Mouse (Mus musculus) embryonic facial prominence, embryonic 10.5 days (tissue): ENCODE results near the gene P4ha2. TPM values are rescaled to one million over a fixed set of nuclear protein-coding genes. Genes with fewer than 3 reads are reported as not detected.

Experiments used
- DNase-seq: peaks from one replicate; pipeline ENCODE4 v3.0.0-alpha.2; 2017; ENCODE audit warnings: low spot score
- H3K27ac ChIP-seq: fragments of 300-500 bp; sonication (generic); replicated peaks from 2 replicates; pipeline ENCODE4 v1.5.1; 2016; ENCODE audit warnings: mild to moderate bottlenecking
- H3K27me3 ChIP-seq: fragments of 300-500 bp; sonication (generic); replicated peaks from 2 replicates; pipeline ENCODE4 v1.6.1; 2016; ENCODE audit warnings: low read depth, mild to moderate bottlenecking; ENCODE audit not compliant: poor library complexity, severe bottlenecking
- H3K36me3 ChIP-seq: fragments of 300-500 bp; sonication (generic); replicated peaks from 2 replicates; pipeline ENCODE4 v1.6.1; 2016; ENCODE audit warnings: mild to moderate bottlenecking, moderate library complexity
- H3K4me1 ChIP-seq: fragments of 300-500 bp; sonication (generic); 2 replicates; pipeline ENCODE4 v1.6.1; 2016
- H3K4me3 ChIP-seq: fragments of 300-500 bp; sonication (generic); 2 replicates; pipeline ENCODE4 v1.5.1; 2016; ENCODE audit warnings: mild to moderate bottlenecking, moderate library complexity
- H3K9me3 ChIP-seq: fragments of 300-500 bp; sonication (generic); 2 replicates; pipeline ENCODE4 v1.6.1; 2016; ENCODE audit warnings: mild to moderate bottlenecking
- WGBS: fragments of 180-500 bp; shearing (Covaris S2); methylation state at CpG from one replicate; pipeline ENCODE4 v1.1.7; 2016; 5-methylcytosine and 5-hydroxymethylcytosine counted together
- polyA plus RNA-seq: library from polyadenylated mRNA; unstranded; fragments of >200 nt; fragmentation: Nextera tagmentation; extraction: Ambion mirVana; gene quantifications from 2 replicates; pipeline ENCODE4 v1.2.1, GENCODE M21; 2016

The P4ha2 gene
- polyA plus RNA-seq, 1 experiment from 2014 or later: 36.8 TPM

DNA sequence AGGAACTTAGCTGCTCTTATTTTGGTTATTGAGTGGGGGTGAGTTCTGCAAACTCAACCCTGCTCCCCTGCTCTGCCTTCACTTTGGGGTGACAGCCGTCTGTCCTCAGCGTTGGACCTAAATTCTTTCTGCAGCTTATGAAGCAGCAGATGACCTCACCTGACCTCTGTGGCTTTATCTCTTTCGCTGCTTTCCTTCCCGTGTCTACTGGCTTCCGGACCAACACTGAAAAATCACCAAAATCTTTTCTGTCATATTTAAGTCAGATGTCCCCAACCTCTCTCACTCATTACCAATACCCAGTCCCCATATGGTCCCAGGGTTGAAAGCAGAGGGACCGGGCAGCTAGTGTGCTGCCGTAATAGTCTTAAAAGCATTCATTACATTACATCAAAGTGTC is 7.7 kb upstream of the P4ha2 start:
- Histone ChIP-seq H3K27ac (no peak overlapping the region), H3K27me3 (no peaks in the 10 kb centered on the region), H3K4me3 (no peak overlapping the region), H3K36me3 (no peaks in the 10 kb centered on the region), H3K9me3 (no peaks in the 10 kb centered on the region), H3K4me1 (peaks cover 15% of the 10 kb centered on the region)
- 64% methylated on average over 7 of the region's 7 CpGs for WGBS
- DNase-seq: no peak

GRCm38 (mm10) chr11:54093000-54093399 is 6.9 kb upstream of the P4ha2 start:
- H3K27ac ChIP-seq: no peak overlapping the region
- no peaks in the 10 kb centered on the region for H3K27me3 ChIP-seq
- peaks cover 15% of the 10 kb centered on the region for H3K4me1 ChIP-seq
- H3K4me3 ChIP-seq: no peak overlapping the region
- DNase-seq: peak; percentile 57
- 6% methylated on average over 3 of the region's 3 CpGs for WGBS
- no peaks in the 10 kb centered on the region for H3K36me3 ChIP-seq
- no peaks in the 10 kb centered on the region for H3K9me3 ChIP-seq

DNA sequence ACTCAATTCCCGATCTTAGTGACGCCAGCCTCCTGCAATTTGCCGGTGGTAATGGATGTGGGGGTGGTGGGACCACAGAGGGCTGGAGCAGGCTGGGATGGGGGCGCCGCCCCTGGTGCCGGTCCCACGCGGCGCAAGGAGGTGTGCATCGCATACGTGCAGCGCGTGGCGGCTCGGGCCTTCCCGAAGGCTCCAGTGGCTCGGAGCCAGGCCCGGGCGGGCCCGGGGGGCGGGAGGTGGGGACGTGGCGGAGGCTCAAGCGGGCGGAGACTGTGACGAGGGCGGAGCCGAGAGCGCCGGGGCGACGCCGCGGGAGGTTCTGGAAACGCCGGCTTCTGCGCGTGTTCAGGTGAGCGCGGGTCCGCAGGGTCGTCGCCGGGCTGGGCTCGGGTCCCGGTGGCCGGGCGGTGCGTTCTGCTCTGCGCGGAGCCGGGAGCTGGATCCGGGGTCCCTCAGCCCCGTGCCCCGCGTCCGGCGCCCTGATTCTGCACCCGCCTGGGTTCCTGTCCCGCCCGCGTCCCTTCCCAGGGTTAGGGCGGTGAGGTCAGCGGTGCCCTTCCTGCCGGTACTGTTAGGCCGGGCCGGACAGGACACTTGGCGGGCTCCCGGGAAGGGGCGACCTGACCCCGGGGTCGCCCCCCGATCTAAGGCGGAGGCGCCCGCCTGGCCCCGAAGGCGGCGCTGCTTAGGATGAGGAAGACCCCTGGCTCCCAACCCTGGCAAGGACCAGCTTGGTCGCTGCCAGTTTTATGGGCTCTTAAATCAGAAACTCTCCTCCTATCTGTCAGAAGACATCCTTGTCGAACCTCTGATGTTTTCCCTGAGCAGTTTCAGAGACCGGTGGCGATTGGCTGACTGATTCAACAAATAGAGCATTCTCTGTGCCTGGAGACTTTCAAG is 1.0 kb downstream of the P4ha2 start:
- H3K27me3 ChIP-seq: peaks cover 34% of the 10 kb centered on the region
- H3K4me3 ChIP-seq: peak overlapping the region; percentile 66
- no peaks in the 10 kb centered on the region for H3K36me3 ChIP-seq
- peaks cover 36% of the 10 kb centered on the region for H3K4me1 ChIP-seq
- no peaks in the 10 kb centered on the region for H3K9me3 ChIP-seq
- DNase-seq: peak; percentile 87
- WGBS: under 1% methylated on average over 83 of the region's 83 CpGs
- H3K27ac ChIP-seq: peak overlapping the region; percentile 83

- Histone ChIP-seq H3K9me3 (no peaks in the 10 kb centered on the region), H3K27ac (no peak overlapping the region), H3K36me3 (no peaks in the 10 kb centered on the region), H3K27me3 (peaks cover 34% of the 10 kb centered on the region), H3K4me1 (peaks cover 36% of the 10 kb centered on the region), H3K4me3 (peak overlapping the region; percentile 66)
- 74% methylated on average over 9 of the region's 9 CpGs for WGBS
- no peak for DNase-seq
These were observed 1.8 kb downstream of the P4ha2 start for GRCm38 (mm10) chr11:54101701-54102100.

DNA sequence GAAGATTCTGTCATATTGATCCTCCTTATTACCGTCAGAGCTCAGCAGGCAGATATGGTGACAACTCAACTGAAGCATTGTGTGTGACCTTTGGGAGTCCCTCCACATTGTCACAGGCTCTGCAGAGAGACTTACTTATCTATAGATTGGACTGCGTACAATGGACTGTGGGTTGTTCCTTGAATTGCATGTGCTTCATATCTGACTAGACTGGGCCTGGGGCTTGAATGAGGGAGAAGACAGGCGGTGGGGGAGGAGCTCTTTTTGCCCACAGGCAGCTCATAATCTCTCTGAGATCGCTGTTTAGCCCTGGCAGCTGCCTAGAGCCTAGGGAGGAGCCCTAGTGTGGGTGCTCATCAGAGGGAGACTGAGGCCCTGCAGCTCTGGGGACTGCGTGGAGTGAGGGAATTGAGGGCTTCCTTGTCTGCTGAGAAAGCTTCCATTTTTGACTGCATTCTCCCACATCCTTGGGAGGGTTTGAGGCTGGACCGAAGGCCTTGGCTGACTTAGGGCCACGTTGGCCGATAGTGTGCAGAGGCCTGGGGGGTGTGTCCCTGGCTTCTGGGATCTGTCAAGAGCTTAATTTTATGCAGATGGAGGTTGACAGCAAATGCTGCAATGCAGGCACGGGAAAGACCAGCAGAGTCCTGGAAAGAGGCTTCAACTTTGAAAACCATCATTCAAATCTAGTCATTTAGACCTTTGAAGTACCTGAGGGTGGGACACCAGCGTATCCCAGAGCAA is 3.0 kb downstream of the P4ha2 start:
- Histone ChIP-seq H3K36me3 (no peaks in the 10 kb centered on the region), H3K9me3 (no peaks in the 10 kb centered on the region), H3K27me3 (peaks cover 34% of the 10 kb centered on the region), H3K4me3 (no peak overlapping the region), H3K27ac (no peak overlapping the region), H3K4me1 (peaks cover 36% of the 10 kb centered on the region)
- DNase-seq: peak; percentile 38
- WGBS: 72% methylated on average over 10 of the region's 10 CpGs

DNA sequence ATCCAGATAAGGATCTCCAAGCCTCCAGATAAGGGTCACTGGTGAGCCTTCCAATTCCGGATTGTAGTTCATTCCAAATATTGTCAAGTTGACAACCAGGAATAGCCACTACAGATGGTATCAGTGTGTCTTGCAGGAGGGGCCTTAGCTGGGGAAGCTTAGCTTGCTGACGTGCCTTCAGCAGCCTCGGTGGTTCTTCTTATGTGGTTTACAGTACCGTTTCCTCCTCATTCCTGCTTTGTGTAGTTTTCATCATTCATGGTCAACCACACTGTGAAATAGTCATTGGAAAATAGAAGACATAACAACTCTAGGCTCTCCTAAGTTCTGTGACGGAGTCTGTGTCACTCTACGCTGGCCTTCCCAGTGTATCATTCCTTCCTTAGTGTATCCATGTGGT is 5.1 kb downstream of the P4ha2 start:
- peaks cover 34% of the 10 kb centered on the region for H3K4me1 ChIP-seq
- H3K4me3 ChIP-seq: no peak overlapping the region
- DNase-seq: no peak
- 90% methylated on average over 6 of the region's 6 CpGs for WGBS
- H3K27ac ChIP-seq: no peak overlapping the region
- H3K36me3 ChIP-seq: peaks cover under 1% of the 10 kb centered on the region; the same call in 1 of the 2 replicates
- no peaks in the 10 kb centered on the region for H3K9me3 ChIP-seq
- peaks cover 23% of the 10 kb centered on the region for H3K27me3 ChIP-seq

DNA sequence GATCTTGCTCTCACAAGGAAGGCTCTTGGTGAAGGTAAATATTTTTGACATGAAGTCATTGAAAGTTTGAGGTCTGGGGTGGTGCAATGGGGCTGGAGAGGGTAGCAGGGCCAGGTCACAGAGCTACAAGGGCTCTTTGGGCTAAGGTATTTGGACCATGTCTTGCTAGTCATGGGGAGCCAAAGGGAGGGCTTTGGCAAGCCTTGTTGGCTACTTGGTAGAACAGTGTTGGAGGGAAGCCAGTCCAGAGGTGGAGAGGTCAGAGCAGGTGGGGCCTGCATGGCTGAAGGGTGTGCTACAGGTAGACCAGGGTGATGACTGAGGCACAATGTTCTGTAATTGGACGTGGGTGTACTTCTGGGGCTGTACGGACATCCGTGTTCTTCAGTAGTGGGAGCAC is 6.8 kb downstream of the P4ha2 start:
- WGBS: 94% methylated on average over 3 of the region's 3 CpGs
- no peaks in the 10 kb centered on the region for H3K9me3 ChIP-seq

DNA sequence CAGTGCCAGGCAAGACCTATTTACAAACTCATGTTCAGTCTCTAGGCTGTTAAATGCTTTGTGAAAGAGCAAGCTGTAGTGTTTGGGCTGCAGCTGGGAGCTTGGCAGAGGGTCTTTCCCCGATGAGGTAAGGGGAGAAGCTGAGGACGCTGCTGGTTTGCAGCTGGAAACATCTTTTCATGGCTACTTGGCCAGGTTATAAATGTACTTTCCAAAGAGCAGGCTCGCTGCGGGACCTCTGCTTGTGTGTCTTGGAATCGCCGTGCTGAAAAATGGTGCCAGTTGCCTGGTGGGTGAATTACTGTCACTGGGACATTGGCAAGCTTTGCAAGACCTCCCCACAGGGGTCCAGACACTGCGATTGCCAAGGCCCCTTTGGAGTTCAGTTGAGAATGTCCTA is 7.3 kb downstream of the P4ha2 start:
- Histone ChIP-seq H3K4me1 (peaks cover 20% of the 10 kb centered on the region), H3K36me3 (peaks cover 14% of the 10 kb centered on the region), H3K9me3 (no peaks in the 10 kb centered on the region), H3K27ac (no peak overlapping the region; the same call in 1 of the 2 replicates), H3K4me3 (no peak overlapping the region), H3K27me3 (peaks cover 6% of the 10 kb centered on the region)
- no peak for DNase-seq
- 94% methylated on average over 7 of the region's 7 CpGs for WGBS

More for the DNA sequence above, 6.8 kb downstream of the P4ha2 start:
- Histone ChIP-seq H3K36me3 (peaks cover 14% of the 10 kb centered on the region), H3K27ac (no peak overlapping the region), H3K4me3 (no peak overlapping the region), H3K4me1 (peaks cover 19% of the 10 kb centered on the region), H3K27me3 (peaks cover 11% of the 10 kb centered on the region)
- no peak for DNase-seq

GRCm38 (mm10) chr11:54108131-54108530 is 8.2 kb downstream of the P4ha2 start:
- Histone ChIP-seq H3K4me3 (no peak overlapping the region), H3K9me3 (no peaks in the 10 kb centered on the region), H3K27me3 (no peaks in the 10 kb centered on the region), H3K36me3 (peaks cover 14% of the 10 kb centered on the region), H3K27ac (no peak overlapping the region), H3K4me1 (peaks cover 21% of the 10 kb centered on the region)
- no peak for DNase-seq
- WGBS: 68% methylated on average over 3 of the region's 3 CpGs

DNA sequence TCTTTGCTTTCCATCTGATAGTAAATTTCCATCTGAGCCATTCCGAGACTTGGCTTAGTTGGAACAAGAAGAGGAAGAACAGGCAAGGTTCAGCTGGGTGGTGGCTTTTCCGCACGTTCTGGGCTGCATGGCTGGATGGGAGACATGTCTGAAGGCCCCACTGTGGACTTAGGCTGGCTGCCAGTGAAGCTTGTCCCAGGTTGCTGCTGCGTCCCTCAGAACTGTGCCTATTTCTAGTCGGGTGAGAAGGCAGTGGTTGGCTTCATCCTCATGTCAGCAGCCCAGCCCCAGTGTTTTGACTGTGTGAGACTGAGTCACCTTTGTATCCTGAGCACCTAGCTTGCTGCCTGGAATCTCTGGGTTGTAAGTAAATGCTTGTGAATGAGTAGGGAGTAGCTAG is 9.0 kb downstream of the P4ha2 start:
- no peak overlapping the region for H3K4me3 ChIP-seq
- no peak overlapping the region for H3K27ac ChIP-seq
- no peak for DNase-seq
- peaks cover 14% of the 10 kb centered on the region for H3K36me3 ChIP-seq
- no peaks in the 10 kb centered on the region for H3K27me3 ChIP-seq
- WGBS: 87% methylated on average over 5 of the region's 5 CpGs
- peaks cover 24% of the 10 kb centered on the region for H3K4me1 ChIP-seq
- no peaks in the 10 kb centered on the region for H3K9me3 ChIP-seq

DNA sequence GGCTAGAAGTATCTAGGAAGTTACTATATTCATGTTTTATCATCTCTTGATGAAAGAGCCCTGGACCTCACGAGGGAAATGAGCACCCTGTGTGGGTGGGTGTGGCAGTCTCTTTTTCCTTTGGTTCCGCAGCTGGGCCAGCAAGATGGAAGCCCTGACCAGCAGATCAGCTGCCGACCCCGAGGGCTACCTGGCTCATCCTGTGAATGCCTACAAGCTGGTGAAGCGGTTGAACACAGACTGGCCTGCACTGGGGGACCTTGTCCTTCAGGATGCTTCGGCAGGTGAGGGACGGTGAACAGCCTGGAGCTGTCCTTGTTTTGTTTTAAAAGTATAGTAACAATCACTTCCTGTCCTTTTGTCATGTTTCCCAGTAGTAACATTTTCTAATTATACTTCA is 11.4 kb downstream of the P4ha2 start:
- 83% methylated on average over 7 of the region's 7 CpGs for WGBS
- H3K4me3 ChIP-seq: no peak overlapping the region
- H3K27me3 ChIP-seq: no peaks in the 10 kb centered on the region
- no peak for DNase-seq
- no peaks in the 10 kb centered on the region for H3K9me3 ChIP-seq
- peaks cover 14% of the 10 kb centered on the region for H3K36me3 ChIP-seq
- no peak overlapping the region for H3K27ac ChIP-seq
- H3K4me1 ChIP-seq: peaks cover 40% of the 10 kb centered on the region

DNA sequence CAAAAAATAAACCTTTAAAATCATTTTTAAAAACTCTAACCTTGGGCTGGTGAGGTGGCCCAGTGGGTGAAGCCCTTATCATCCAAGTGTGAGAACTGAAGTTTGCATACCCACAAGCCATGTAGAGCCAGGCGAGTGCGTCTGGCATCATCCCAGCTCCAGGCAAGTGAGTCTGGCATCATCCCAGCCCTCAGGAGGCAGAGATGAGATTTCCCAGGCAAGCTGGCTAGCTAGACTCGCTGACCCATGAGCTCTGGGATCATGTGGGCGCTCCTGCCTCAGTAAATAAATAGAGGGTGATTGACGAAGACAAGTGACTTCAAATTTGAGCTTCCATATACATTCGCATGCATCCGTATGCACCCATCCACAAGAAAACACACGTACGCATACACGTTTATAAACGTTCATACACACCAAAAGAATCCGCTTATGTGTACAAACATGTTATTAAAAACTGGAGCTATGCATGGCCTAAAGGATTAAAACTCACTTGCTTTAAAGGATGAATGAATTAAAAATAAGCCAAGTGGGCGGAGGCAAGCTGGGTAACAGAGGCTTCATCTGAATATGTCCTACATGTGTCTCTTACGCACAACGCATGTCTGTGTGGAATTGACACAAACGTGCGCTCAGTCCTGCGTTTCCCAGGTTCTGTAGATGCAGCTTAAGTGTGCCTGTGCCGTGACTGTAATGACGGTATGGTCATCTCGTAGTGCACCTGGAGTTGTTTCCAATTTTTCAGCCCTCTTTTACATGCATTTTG is 12.3 kb downstream of the P4ha2 start:
- peak overlapping the region; percentile 85 for H3K27ac ChIP-seq
- WGBS: 82% methylated on average over 21 of the region's 21 CpGs
- peaks cover 15% of the 10 kb centered on the region for H3K36me3 ChIP-seq
- no peaks in the 10 kb centered on the region for H3K9me3 ChIP-seq
- peak overlapping the region; percentile 36; the same call in 1 of the 2 replicates for H3K4me3 ChIP-seq
- peaks cover 40% of the 10 kb centered on the region for H3K4me1 ChIP-seq
- DNase-seq: no peak
- H3K27me3 ChIP-seq: no peaks in the 10 kb centered on the region
